Mouse (Mus musculus) brain, embryonic 14.5 days (tissue): Measurements from ENCODE around the gene Entpd7.

ENCODE experiments used
- CTCF ChIP-seq: fragments of 200-500 bp; IDR thresholded peaks from 2 replicates; pipeline ENCODE4 v1.5.1; 2012; ENCODE audit warnings: inconsistent platforms, mild to moderate bottlenecking, moderate library complexity, borderline replicate concordance; ENCODE audit not compliant: insufficient read depth, insufficient read length; ENCODE audit errors: extremely low read depth
- POLR2A ChIP-seq: fragments of 200-500 bp; IDR thresholded peaks from 2 replicates; pipeline ENCODE4 v1.6.1; 2012; ENCODE audit warnings: mild to moderate bottlenecking, inconsistent platforms, borderline replicate concordance; ENCODE audit not compliant: poor library complexity, insufficient read depth, insufficient read length, severe bottlenecking; ENCODE audit errors: extremely low read depth

GRCm38 (mm10) chr19:43781980-43782379, 92.5 kb downstream of the Entpd7 start, which contains the start of gene Abcc2:
- TF ChIP-seq CTCF (no peak), POLR2A (no peak)
